Mouse (Mus musculus): Measurements from ENCODE around the gene Cd151. TPM values are rescaled to one million over a fixed set of nuclear protein-coding genes. Genes with fewer than 3 reads are reported as not detected.
A peak's percentile ranks its signal among the peaks of the same experiment; 100 is the strongest.

Cd151 gene
- polyA plus RNA-seq, 1 experiment from 2014 or later = 79.1 TPM

DNA sequence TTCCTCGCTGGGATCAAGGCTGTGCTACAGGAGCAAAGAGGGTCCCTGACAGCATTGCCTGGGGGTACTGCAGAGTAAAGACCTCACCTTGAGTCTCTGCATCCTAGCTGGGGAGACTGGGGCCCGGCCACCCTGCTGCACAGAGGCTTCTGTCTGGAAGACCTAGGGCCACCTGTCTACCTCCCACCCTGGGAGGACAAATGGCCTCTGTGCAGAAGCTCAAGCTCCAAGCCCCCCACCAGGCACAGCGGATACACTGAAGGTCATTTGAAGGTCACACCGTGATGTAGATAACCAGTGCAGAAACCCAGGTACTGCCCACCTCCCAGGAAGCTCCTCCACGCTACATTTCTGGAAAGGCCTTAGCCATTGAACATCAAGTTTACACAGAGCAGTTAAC lies 38.5 kb upstream of the Cd151 start:
- H3K4me1 ChIP-seq (ENCODE audit: insufficient read depth) = no peaks in the 10 kb centered on the region
- no peak overlapping the region for H3K27ac ChIP-seq (ENCODE audit: low read depth)
- H3K27me3 ChIP-seq (ENCODE audit: insufficient read depth, low read length) = no peaks in the 10 kb centered on the region
- DNase-seq = no peak
- no peak for ATAC-seq (ENCODE audit: insufficient read depth)
- WGBS = 46% methylated on average over 5 of the region's 5 CpGs
- no peak for TF ChIP-seq CTCF (IDR thresholded peaks at IDR 0.05; ENCODE audit: low read depth)
- peaks cover 32% of the 10 kb centered on the region for H3K36me3 ChIP-seq (ENCODE audit: insufficient read depth)
- no peak overlapping the region for H3K9ac ChIP-seq
- H3K4me2 ChIP-seq = no peak overlapping the region
- no peak overlapping the region for H3K4me3 ChIP-seq (ENCODE audit: low read depth, low read length)
- no peaks in the 10 kb centered on the region for H3K9me3 ChIP-seq (ENCODE audit: low read depth, low read length)

GRCm38 (mm10) chr7:141429310-141429709 lies 37.9 kb upstream of the Cd151 start, which contains the start of gene Cend1:
Gene Cend1 (minus strand): TSS chr7:141429491.
- H3K9me3 ChIP-seq (ENCODE audit: low read depth, low read length) = no peaks in the 10 kb centered on the region
- no peak within 1 kb of the TSS for H3K4me3 ChIP-seq (ENCODE audit: low read depth, low read length)
- H3K27me3 ChIP-seq (ENCODE audit: insufficient read depth, low read length) = no peaks in the 10 kb centered on the region
- ATAC-seq (ENCODE audit: insufficient read depth) (peak; percentile 18; the same call in 1 of the 2 replicates), DNase-seq (peak; percentile 45)
- 4% methylated on average over 19 of the region's 19 CpGs for whole genome bisulfite sequencing
- H3K27ac ChIP-seq (ENCODE audit: low read depth) = no peak within 1 kb of the TSS
- H3K4me1 ChIP-seq (ENCODE audit: insufficient read depth) = peaks cover 3% of the 10 kb centered on the region; the same call in 1 of the 2 replicates
- no peak for TF ChIP-seq CTCF (IDR thresholded peaks at IDR 0.05; ENCODE audit: low read depth)
- H3K4me2 ChIP-seq = peak within 1 kb of the TSS; percentile 39; the same call in 1 of the 2 replicates
- H3K9ac ChIP-seq = no peak within 1 kb of the TSS
- peaks cover 35% of the 10 kb centered on the region for H3K36me3 ChIP-seq (ENCODE audit: insufficient read depth)

GRCm38 (mm10) chr7:141429840-141430584 lies 37.2 kb upstream of the Cd151 start:
- ATAC-seq (ENCODE audit: insufficient read depth) = no peak

DNA sequence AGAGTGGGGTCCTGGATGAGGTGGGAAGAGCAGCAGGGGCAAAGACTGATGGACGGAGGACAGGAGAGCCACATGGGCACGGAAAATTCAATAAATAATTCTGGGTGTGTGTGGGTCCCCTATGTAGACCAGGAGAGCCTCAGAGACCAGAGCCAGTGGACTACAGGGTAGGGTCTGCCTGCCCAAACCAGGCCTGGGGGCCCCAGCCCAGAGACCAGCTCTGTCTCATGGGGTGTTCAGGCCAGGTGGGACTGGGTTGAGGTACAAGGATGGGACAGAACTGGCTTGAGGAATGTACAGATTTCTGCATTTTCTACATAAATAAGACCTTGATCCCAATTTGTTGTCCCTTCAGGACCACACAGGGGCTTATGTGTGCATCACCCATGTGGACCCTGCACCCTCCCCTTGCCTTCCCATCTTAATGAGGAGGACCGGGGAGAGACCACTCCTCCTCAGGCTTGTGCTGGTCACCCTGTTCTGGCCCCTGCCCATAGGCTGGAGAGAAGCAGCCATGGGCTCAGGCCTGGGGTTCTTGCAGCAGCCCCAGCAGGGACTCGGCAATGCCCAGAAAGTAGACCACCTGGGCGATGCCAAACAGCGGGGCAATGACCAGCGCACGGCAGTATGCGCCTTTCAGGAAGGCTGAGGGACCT lies 36.5 kb upstream of the Cd151 start:
- Histone ChIP-seq H3K27me3 (ENCODE audit: insufficient read depth, low read length) (no peaks in the 10 kb centered on the region), H3K9ac (no peak overlapping the region), H3K27ac (ENCODE audit: low read depth) (no peak overlapping the region), H3K4me2 (no peak overlapping the region), H3K36me3 (ENCODE audit: insufficient read depth) (peaks cover 35% of the 10 kb centered on the region), H3K9me3 (ENCODE audit: low read depth, low read length) (no peaks in the 10 kb centered on the region), H3K4me1 (ENCODE audit: insufficient read depth) (peaks cover 13% of the 10 kb centered on the region; the same call in 1 of the 2 replicates), H3K4me3 (ENCODE audit: low read depth, low read length) (no peak overlapping the region)
- no peak for TF ChIP-seq CTCF (IDR thresholded peaks at IDR 0.05; ENCODE audit: low read depth)
- no peak for ATAC-seq (ENCODE audit: insufficient read depth)
- no peak for DNase-seq
- WGBS = 93% methylated on average over 9 of the region's 9 CpGs

More at GRCm38 (mm10) chr7:141429840-141430584, 37.2 kb upstream of the Cd151 start:
- DNase-seq = no peak
- Histone ChIP-seq H3K4me3 (ENCODE audit: low read depth, low read length) (no peak overlapping the region), H3K9ac (no peak overlapping the region), H3K9me3 (ENCODE audit: low read depth, low read length) (no peaks in the 10 kb centered on the region), H3K36me3 (ENCODE audit: insufficient read depth) (peaks cover 35% of the 10 kb centered on the region), H3K4me1 (ENCODE audit: insufficient read depth) (peaks cover 9% of the 10 kb centered on the region; the same call in 1 of the 2 replicates), H3K27me3 (ENCODE audit: insufficient read depth, low read length) (no peaks in the 10 kb centered on the region), H3K27ac (ENCODE audit: low read depth) (no peak overlapping the region), H3K4me2 (no peak overlapping the region)
- no peak for TF ChIP-seq CTCF (IDR thresholded peaks at IDR 0.05; ENCODE audit: low read depth)
- WGBS = 59% methylated on average over 9 of the region's 9 CpGs

DNA sequence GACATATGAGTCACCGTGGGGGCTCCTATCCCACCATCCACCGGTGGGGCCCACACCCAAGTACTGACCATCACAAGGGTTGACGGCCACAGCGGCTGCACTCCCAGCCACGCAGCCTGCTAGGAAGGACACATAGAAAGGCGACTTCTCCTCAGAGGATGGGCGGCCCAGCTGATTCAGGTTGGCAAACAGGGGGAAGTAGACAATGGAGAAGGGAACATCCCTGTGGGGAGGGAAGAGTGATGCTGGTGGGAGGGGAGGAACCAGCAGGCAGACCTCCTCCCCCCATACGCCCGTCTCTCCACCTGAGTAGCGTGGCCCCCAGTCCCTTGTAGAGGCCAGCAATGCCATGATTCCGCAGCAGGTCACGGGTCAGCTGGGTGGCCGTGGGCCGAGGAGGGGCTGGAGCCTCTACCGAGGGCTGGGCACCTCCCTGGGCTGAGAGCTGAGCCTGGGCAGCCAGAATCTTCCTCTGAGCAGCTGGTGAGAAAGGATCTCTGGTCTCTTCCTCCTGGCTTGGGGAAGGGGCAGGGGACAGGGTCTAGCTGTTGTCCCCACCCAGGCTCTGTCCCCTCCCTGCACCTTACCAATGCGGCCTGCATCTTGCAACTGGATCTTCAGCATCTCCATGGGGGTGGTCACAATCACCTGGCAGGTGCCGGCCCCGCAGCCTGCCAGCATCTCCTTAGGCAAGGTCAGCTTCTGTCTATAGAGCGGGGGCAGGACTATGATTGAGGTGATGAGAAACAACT lies 35.6 kb upstream of the Cd151 start:
- DNase-seq (no peak), ATAC-seq (ENCODE audit: insufficient read depth) (no peak)
- Histone ChIP-seq H3K4me3 (ENCODE audit: low read depth, low read length) (no peak overlapping the region), H3K9ac (no peak overlapping the region), H3K4me1 (ENCODE audit: insufficient read depth) (peaks cover 15% of the 10 kb centered on the region; the same call in 1 of the 2 replicates), H3K4me2 (no peak overlapping the region), H3K27ac (ENCODE audit: low read depth) (no peak overlapping the region), H3K9me3 (ENCODE audit: low read depth, low read length) (no peaks in the 10 kb centered on the region), H3K27me3 (ENCODE audit: insufficient read depth, low read length) (no peaks in the 10 kb centered on the region), H3K36me3 (ENCODE audit: insufficient read depth) (peaks cover 35% of the 10 kb centered on the region)
- TF ChIP-seq CTCF (IDR thresholded peaks at IDR 0.05; ENCODE audit: low read depth) = no peak
- WGBS = 88% methylated on average over 19 of the region's 19 CpGs

DNA sequence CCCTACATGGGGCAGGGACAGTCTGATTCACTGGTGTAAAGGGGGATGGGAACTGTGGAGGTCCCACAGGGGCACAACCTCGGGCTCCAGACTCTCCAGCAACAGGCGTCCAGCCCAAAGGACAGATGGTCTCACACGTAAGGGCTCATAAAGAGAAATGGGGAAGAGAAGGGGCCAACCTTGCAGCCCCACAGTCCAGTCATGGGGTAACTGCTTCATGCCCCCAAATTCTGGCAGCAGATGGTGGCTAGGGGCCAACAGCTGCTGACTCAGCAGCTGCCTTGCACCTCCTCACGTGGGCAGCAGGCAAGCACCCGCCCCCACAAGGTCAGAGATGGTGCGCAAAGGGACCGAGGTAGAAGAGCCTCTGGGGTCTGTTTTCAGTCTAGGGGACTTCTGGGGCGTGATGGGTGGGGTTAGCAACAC lies 35.0 kb upstream of the Cd151 start:
- Histone ChIP-seq H3K4me1 (ENCODE audit: insufficient read depth) (peaks cover 20% of the 10 kb centered on the region; the same call in 1 of the 2 replicates), H3K36me3 (ENCODE audit: insufficient read depth) (peaks cover 35% of the 10 kb centered on the region), H3K4me3 (ENCODE audit: low read depth, low read length) (no peak overlapping the region), H3K9ac (no peak overlapping the region), H3K4me2 (no peak overlapping the region), H3K27ac (ENCODE audit: low read depth) (no peak overlapping the region), H3K9me3 (ENCODE audit: low read depth, low read length) (no peaks in the 10 kb centered on the region), H3K27me3 (ENCODE audit: insufficient read depth, low read length) (no peaks in the 10 kb centered on the region)
- 78% methylated on average over 8 of the region's 8 CpGs for WGBS
- no peak for TF ChIP-seq CTCF (IDR thresholded peaks at IDR 0.05; ENCODE audit: low read depth)
- no peak for DNase-seq
- no peak for ATAC-seq (ENCODE audit: insufficient read depth)
